Mouse (Mus musculus) stomach, postnatal 0 days (tissue): ENCODE data around the gene Scyl2.

Experiments
- CTCF ChIP-seq: IDR thresholded peaks from 2 replicates; pipeline ENCODE4 v1.5.1; 2016; ENCODE audit warnings: antibody characterized with exemption, low read depth, mild to moderate bottlenecking, moderate library complexity
- EP300 ChIP-seq: optimal IDR thresholded peaks from 2 replicates; pipeline ENCODE3; 2016; ENCODE audit warnings: antibody characterized with exemption

DNA sequence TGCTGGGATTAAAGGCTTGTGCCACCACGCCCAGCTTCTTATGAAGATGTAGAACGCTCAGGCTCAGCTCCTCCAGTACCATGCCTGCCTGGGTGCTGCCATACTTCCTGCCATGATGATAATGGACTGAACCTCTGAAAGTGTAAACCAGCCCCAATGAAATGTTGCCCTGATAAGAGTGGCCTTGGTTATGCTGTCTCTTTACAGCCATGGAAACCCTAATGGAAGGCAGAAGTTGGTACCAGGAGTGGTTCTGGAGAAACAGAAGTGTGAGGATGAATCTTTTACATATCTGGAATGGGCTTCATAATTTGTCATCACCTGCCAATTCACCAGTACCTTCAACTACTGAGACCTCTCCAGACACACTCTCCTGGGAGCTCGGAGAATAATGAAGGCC is 11.9 kb upstream of the Scyl2 start:
- no peak for TF ChIP-seq CTCF
- TF ChIP-seq EP300: no peak
